Mouse (Mus musculus) hindbrain, postnatal 0 days (tissue): Measurements from ENCODE around the gene Gm21905. TPM values are rescaled to one million over a fixed set of nuclear protein-coding genes. Genes with fewer than 3 reads are reported as not detected.

ENCODE experiments used
- ATAC-seq: fragments of 200-750 bp; cut with Nextera tagmentation; 2 replicates; pipeline ENCODE4 v1.8.0; 2017; ENCODE audit warnings: mild to moderate bottlenecking, moderate TSS enrichment, moderate library complexity
- DNase-seq: peaks from one replicate; pipeline ENCODE4 v3.0.0-alpha.2; 2015; ENCODE audit warnings: low spot score
- H3K27ac ChIP-seq: fragments of 300-500 bp; sonication (generic); 2 replicates; pipeline ENCODE4 v1.5.1; 2014; ENCODE audit warnings: mild to moderate bottlenecking
- H3K27me3 ChIP-seq: fragments of 300-500 bp; sonication (generic); 2 replicates; pipeline ENCODE4 v1.6.1; 2014; ENCODE audit warnings: low read length, mixed read lengths; ENCODE audit not compliant: insufficient read depth
- H3K36me3 ChIP-seq: fragments of 300-500 bp; sonication (generic); 2 replicates; pipeline ENCODE4 v1.6.1; 2014; ENCODE audit warnings: low read length, mixed read lengths; ENCODE audit not compliant: insufficient read depth
- H3K4me1 ChIP-seq: fragments of 300-500 bp; sonication (generic); 2 replicates; pipeline ENCODE4 v1.6.1; 2014; ENCODE audit warnings: antibody characterized with exemption, low read length, mixed read lengths; ENCODE audit not compliant: insufficient read depth
- H3K4me2 ChIP-seq: fragments of 300-500 bp; sonication (generic); 2 replicates; pipeline ENCODE4 v1.6.1; 2014; ENCODE audit warnings: low read depth, mild to moderate bottlenecking, low read length, moderate library complexity, mixed read lengths
- H3K4me3 ChIP-seq: fragments of 300-500 bp; sonication (generic); 2 replicates; pipeline ENCODE4 v1.5.1; 2014; ENCODE audit warnings: low read length
- H3K9ac ChIP-seq: fragments of 300-500 bp; sonication (generic); replicated peaks from 2 replicates; pipeline ENCODE4 v1.6.1; 2014; ENCODE audit warnings: mild to moderate bottlenecking, low read length, moderate library complexity, mixed read lengths
- H3K9me3 ChIP-seq: fragments of 300-500 bp; sonication (generic); 2 replicates; pipeline ENCODE4 v1.6.1; 2016; ENCODE audit warnings: low read length, mixed read lengths
- CTCF ChIP-seq: IDR thresholded peaks from 2 replicates; pipeline ENCODE4 v1.5.1; 2016; ENCODE audit warnings: antibody characterized with exemption, control low read depth, low read depth
- WGBS: fragments of 180-500 bp; shearing (Covaris S2); extraction: QIAGEN DNeasy Blood & Tissue Kit; methylation state at CpG from one replicate; pipeline ENCODE4 v1.1.7; 2014; 5-methylcytosine and 5-hydroxymethylcytosine counted together
- polyA plus RNA-seq: library from polyadenylated mRNA; unstranded; fragments of >200 nt; fragmentation: Nextera tagmentation; extraction: Ambion mirVana; gene quantifications from 2 replicates; pipeline ENCODE4 v1.2.1, GENCODE M21; 2015
- total RNA-seq: library from RNA; depleted of rRNA; stranded (reverse); fragments of >200 nt; gene quantifications from 2 replicates; pipeline ENCODE4 v1.2.3, GENCODE M21; 2014; rRNA removed

Gm21905 gene
- total RNA-seq = not detected in 2 replicates
- polyA plus RNA-seq = not detected in 2 replicates

DNA sequence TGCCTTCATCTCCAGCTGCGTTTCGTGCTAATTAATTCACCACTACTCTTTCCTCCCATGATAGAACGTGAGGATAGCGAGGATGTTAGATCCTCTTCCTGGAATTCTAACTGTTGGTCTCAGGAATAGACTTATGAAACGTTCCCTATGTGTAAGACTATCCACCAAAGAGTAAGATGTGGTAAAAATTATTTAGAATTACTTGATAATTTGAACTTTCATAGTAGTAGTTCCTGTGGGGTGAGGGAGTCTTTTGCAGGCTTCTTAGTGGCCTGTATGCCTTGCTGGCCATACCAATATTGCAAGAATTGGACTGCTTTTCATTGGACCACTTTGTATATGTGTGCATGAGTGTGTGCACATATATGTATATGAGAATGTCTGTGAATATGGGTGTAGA lies at the start of gene Gm21905:
TSS of gene Gm21905 (minus strand) at position 101 of the 400 bp plus-strand sequence.
- no peak for DNase-seq
- Histone ChIP-seq H3K27ac (no peak within 1 kb of the TSS), H3K9me3 (no peaks in the 10 kb centered on the region), H3K9ac (no peak within 1 kb of the TSS), H3K4me1 (no peaks in the 10 kb centered on the region), H3K36me3 (no peaks in the 10 kb centered on the region), H3K27me3 (no peaks in the 10 kb centered on the region), H3K4me3 (no peak within 1 kb of the TSS), H3K4me2 (no peak within 1 kb of the TSS)
- WGBS = 75% methylated on average over 5 of the region's 5 CpGs
- TF ChIP-seq CTCF = no peak
- ATAC-seq = no peak

GRCm38 (mm10) chr5:67990426-67990825 lies 44.2 kb upstream of the Gm21905 start:
- Histone ChIP-seq H3K4me2 (no peak overlapping the region), H3K9me3 (no peaks in the 10 kb centered on the region), H3K27me3 (no peaks in the 10 kb centered on the region), H3K36me3 (no peaks in the 10 kb centered on the region), H3K9ac (no peak overlapping the region), H3K4me3 (no peak overlapping the region), H3K4me1 (no peaks in the 10 kb centered on the region), H3K27ac (no peak overlapping the region)
- DNase-seq (no peak), ATAC-seq (no peak)
- no peak for TF ChIP-seq CTCF

DNA sequence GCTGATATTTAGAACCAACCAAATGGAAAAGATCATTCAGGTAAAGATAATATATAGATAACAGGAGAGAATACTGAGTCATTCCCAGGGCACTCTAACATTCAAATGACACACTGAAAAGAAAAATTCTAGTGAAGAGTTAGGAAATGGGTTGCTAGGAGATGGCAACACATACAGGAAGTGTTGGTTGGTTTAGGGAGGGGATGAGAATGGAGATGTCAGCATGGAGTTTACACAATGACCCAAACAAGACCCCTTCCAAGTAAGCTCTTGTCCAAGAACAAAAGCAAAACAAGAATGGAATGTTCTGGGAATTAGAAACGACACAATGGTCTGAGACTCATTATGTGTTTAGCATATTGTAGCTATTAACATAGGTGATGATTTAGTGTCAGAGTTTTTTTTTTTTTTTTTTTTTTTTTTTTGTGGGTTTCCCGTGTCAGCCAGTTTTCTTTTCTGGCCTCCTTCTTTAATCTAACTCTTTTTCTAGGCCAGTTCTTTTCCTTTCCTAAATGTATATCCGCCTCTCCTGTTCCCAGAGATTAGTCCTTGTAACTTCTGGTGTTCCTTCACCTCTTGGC lies 35.8 kb upstream of the Gm21905 start:
- 29% methylated on average over 3 of the region's 3 CpGs for WGBS
- no peaks in the 10 kb centered on the region for H3K9me3 ChIP-seq
- TF ChIP-seq CTCF = no peak
- no peak overlapping the region for H3K27ac ChIP-seq
- no peak overlapping the region for H3K4me3 ChIP-seq
- DNase-seq (no peak), ATAC-seq (no peak)
- H3K36me3 ChIP-seq = no peaks in the 10 kb centered on the region
- H3K27me3 ChIP-seq = no peaks in the 10 kb centered on the region
- H3K4me1 ChIP-seq = no peaks in the 10 kb centered on the region
- H3K4me2 ChIP-seq = no peak overlapping the region
- no peak overlapping the region for H3K9ac ChIP-seq

GRCm38 (mm10) chr5:67969536-67969935 lies 23.3 kb upstream of the Gm21905 start:
- Histone ChIP-seq H3K9ac (no peak overlapping the region), H3K4me3 (no peak overlapping the region), H3K9me3 (no peaks in the 10 kb centered on the region), H3K27ac (no peak overlapping the region), H3K4me2 (no peak overlapping the region), H3K27me3 (no peaks in the 10 kb centered on the region), H3K36me3 (no peaks in the 10 kb centered on the region), H3K4me1 (no peaks in the 10 kb centered on the region)
- no peak for TF ChIP-seq CTCF
- ATAC-seq (no peak), DNase-seq (peak; percentile 18)
- WGBS = 42% methylated on average over 7 of the region's 7 CpGs

DNA sequence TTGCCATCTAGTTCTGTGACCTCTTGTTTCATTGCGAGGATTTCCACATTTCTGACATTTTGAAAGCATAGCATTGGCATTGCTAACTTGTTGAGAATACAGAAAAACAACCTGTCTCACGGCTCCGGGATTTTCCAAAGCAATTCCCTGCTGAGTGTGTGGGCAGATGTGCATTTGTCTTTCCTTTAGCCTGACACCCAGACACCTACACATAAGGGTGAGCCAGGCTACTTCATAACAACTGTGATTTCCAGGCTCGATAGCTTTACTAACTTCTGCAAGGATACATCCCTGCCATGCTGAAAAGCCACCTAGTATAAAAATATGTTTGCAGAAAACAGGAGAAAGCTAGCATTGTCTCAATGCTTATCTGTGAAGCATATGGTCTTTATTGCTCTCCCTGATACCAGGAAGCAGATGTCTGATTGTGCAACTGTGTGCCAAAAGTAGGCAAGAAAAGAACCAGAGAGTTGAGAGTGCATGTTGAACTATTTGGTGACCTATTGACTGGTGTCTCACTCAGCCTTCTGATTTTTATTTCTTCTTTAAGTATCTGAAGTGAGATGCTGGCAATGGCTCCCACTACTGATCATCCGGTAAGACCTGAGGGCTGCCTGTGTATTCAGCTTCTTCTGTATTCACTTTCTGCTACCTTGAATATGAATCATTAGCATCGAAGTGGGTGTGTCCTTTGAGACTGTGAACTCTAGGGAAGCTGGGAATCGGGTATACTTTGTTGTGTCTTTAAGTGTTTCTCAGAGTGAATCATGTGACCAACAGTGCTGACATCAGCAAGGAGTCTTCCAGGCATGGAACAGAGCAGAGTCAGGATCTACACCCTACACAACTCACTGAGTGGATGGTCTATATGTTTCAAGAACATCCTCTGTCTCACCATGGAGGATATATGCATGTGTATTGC lies 15.7 kb upstream of the Gm21905 start:
- no peak overlapping the region for H3K9ac ChIP-seq
- H3K4me3 ChIP-seq = no peak overlapping the region
- no peak overlapping the region for H3K27ac ChIP-seq
- H3K4me2 ChIP-seq = no peak overlapping the region
- 74% methylated on average over 7 of the region's 7 CpGs for WGBS
- ATAC-seq (no peak), DNase-seq (no peak)
- no peaks in the 10 kb centered on the region for H3K9me3 ChIP-seq
- no peaks in the 10 kb centered on the region for H3K36me3 ChIP-seq
- H3K4me1 ChIP-seq = no peaks in the 10 kb centered on the region
- H3K27me3 ChIP-seq = no peaks in the 10 kb centered on the region
- no peak for TF ChIP-seq CTCF

DNA sequence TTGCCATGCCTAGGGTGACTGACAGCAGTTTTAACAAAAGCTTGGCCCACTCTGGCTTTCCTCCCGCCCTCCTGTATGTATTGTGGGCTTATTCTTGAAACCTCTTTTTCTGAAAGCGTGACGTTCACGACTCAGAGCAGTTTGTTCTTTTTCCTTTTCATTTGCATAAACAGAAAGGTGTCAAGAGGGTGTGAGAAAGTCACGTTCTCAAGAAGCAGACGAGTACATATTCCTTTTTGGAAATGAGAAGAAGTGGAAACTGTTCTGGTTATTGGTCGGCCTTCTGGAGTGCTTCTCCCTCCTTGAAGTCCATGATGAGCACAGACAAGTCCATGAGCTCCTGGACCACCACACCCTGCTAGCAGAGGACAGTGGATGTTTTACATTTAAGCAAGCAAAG lies 9.3 kb upstream of the Gm21905 start:
- Histone ChIP-seq H3K9ac (no peak overlapping the region), H3K9me3 (no peaks in the 10 kb centered on the region), H3K36me3 (no peaks in the 10 kb centered on the region), H3K4me3 (no peak overlapping the region), H3K27me3 (no peaks in the 10 kb centered on the region), H3K27ac (no peak overlapping the region), H3K4me1 (no peaks in the 10 kb centered on the region), H3K4me2 (no peak overlapping the region)
- no peak for TF ChIP-seq CTCF
- no peak for DNase-seq
- 30% methylated on average over 7 of the region's 7 CpGs for WGBS
- ATAC-seq = no peak

DNA sequence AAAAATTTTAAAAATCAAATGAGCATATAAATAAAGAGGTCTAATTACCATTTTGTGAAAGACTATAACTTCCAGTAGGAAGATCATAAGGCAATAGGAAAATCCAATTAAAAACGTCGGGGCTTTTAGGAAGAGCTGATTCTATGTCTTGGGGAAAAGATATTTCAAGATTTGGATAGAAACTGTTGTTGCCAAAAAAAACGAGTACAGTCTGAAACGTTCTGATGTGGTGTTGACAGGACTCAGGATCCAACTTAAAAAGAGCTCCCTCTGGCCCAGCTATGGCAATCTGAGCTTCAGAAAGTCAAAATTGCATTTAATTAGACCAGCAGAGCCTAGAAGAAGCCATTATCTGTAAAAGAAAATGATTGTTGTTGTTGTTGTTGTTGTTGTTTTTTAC lies 7.9 kb upstream of the Gm21905 start:
- no peak for TF ChIP-seq CTCF
- no peaks in the 10 kb centered on the region for H3K4me1 ChIP-seq
- H3K9me3 ChIP-seq = no peaks in the 10 kb centered on the region
- no peak overlapping the region for H3K9ac ChIP-seq
- DNase-seq (no peak), ATAC-seq (no peak)
- H3K27ac ChIP-seq = no peak overlapping the region
- 78% methylated on average over 4 of the region's 4 CpGs for WGBS
- no peaks in the 10 kb centered on the region for H3K27me3 ChIP-seq
- no peaks in the 10 kb centered on the region for H3K36me3 ChIP-seq
- H3K4me2 ChIP-seq = no peak overlapping the region
- no peak overlapping the region for H3K4me3 ChIP-seq
